Mouse (Mus musculus): ENCODE results near the gene Gm9747.

GRCm38 (mm10) chr1:82261638-82262037, 28.7 kb downstream of the Gm9747 start:
- no peak for TF ChIP-seq POLR2A (IDR thresholded peaks at IDR 0.05; ENCODE audit: borderline replicate concordance, extremely low read depth, insufficient read depth, insufficient read length, poor library complexity, severe bottlenecking)
- TF ChIP-seq CTCF (IDR thresholded peaks at IDR 0.05; ENCODE audit: borderline replicate concordance, extremely low read depth, insufficient read depth, insufficient read length): no peak

All from brain, embryonic 14.5 days (tissue).